Mouse (Mus musculus) kidney, adult 2 months (tissue): Measurements from ENCODE around the gene Slc37a1.

Experiments used
- CTCF ChIP-seq: fragments of 200-500 bp; conservative IDR thresholded peaks from 2 replicates; pipeline ENCODE4 v1.5.1; 2011; ENCODE audit warnings: low read depth, mild to moderate bottlenecking, control low read depth, low read length, moderate library complexity, mixed read lengths; ENCODE audit not compliant: insufficient read depth, insufficient read length
- POLR2A ChIP-seq: fragments of 200-500 bp; IDR thresholded peaks from one replicate; pipeline ENCODE4 v1.6.1; 2011; ENCODE audit warnings: low read depth, low read length, control low read depth

DNA sequence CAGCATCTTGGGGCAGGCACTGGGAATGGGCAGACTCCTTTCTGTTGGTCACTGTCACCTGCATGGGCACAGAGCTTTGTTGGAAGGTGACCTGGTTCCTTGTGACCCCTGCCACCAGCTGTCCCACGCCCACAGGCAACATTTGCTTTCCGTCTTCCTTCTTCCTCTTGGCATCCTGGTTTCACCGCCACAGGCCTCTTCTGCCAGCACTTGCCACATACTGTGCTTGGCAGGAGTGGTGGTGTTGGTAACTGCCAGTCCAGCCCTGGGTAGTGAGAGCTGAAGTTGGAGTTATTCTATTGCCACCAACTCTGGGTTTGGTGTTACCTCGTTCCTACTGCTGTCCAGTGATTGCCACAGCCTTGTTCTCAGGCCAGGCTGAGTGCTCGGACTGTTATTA lies 61.5 kb downstream of the Slc37a1 start:
- TF ChIP-seq CTCF = no peak
- no peak for TF ChIP-seq POLR2A
